Mouse (Mus musculus) CH12.LX (cell line): ENCODE data around the gene Acbd6.

Experiments used
- CHD2 ChIP-seq: IDR thresholded peaks from 2 replicates; pipeline ENCODE4 v1.6.1; 2011; ENCODE audit warnings: low read length, improper control_type of control experiment
- CTCF ChIP-seq, 2 experiments: IDR thresholded peaks in 1 of 2; conservative IDR thresholded peaks in 1 of 2; 2 replicates each; pipeline ENCODE4 v1.5.1; 2011 to 2012; ENCODE audit warnings: low read depth in 2 of 2, low read length in 2 of 2, improper control_type of control experiment in 1 of 2, inconsistent platforms in 1 of 2, mild to moderate bottlenecking in 1 of 2, moderate library complexity in 1 of 2
- E2F4 ChIP-seq: IDR thresholded peaks from 2 replicates; pipeline ENCODE4 v1.6.1; 2011; ENCODE audit warnings: low read depth, low read length, improper control_type of control experiment; ENCODE audit not compliant: insufficient replicate concordance
- ETS1 ChIP-seq: conservative IDR thresholded peaks from 2 replicates; pipeline ENCODE4 v1.6.1; 2012; ENCODE audit warnings: low read depth, mild to moderate bottlenecking, inconsistent platforms, low read length, improper control_type of control experiment, moderate library complexity
- JUND ChIP-seq: conservative IDR thresholded peaks from 2 replicates; pipeline ENCODE4 v1.6.1; 2011; ENCODE audit warnings: low read depth, low read length, improper control_type of control experiment
- MAZ ChIP-seq: IDR thresholded peaks from 2 replicates; pipeline ENCODE4 v1.6.1; 2012; ENCODE audit warnings: low read depth, mild to moderate bottlenecking, inconsistent platforms, low read length, improper control_type of control experiment, moderate library complexity
- MXI1 ChIP-seq: IDR thresholded peaks from 2 replicates; pipeline ENCODE4 v1.6.1; 2011; ENCODE audit warnings: mild to moderate bottlenecking, low read depth, low read length, improper control_type of control experiment
- POLR2A ChIP-seq: IDR thresholded peaks from 2 replicates; pipeline ENCODE4 v1.6.1; 2011; ENCODE audit warnings: low read depth, mild to moderate bottlenecking, improper control_type of control experiment, low read length
- POLR2AphosphoS2 ChIP-seq: IDR thresholded peaks from 2 replicates; pipeline ENCODE4 v1.6.1; 2011; ENCODE audit warnings: low read depth, low read length, improper control_type of control experiment
- RCOR1 ChIP-seq: conservative IDR thresholded peaks from 2 replicates; pipeline ENCODE4 v1.6.1; 2012; ENCODE audit warnings: low read depth, mild to moderate bottlenecking, inconsistent platforms, low read length, improper control_type of control experiment
- USF1 ChIP-seq: IDR thresholded peaks from 2 replicates; pipeline ENCODE4 v1.6.1; 2014; ENCODE audit warnings: low read depth, mild to moderate bottlenecking, inconsistent platforms, low read length, improper control_type of control experiment
- ZKSCAN1 ChIP-seq: IDR thresholded peaks from 2 replicates; pipeline ENCODE4 v1.6.1; 2012; ENCODE audit warnings: low read depth, inconsistent platforms, low read length, improper control_type of control experiment, borderline replicate concordance

DNA sequence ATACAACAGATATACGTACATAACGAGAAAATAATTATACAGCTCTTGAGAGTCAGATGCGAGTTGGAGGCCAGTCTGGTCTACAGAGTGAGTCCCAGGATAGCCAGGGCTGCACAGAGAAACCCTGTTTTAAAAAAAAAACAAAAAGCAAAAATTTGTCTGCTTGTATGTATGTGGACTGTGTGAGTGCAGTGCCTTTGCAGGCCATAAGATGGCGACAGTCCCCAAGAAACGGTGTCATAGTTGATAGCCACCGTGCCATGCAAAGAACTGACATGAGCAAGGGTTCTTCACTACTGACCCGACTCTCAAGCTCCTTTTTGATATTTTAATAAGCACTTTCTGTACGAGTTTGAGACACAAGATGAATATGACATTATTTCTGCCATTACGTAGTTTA, 10.2 kb downstream of the Acbd6 start:
- TF ChIP-seq CHD2 (no peak), MXI1 (no peak), CTCF (conservative IDR thresholded peaks at IDR 0.05 in 1 of 2, IDR thresholded peaks at IDR 0.05 in 1 of 2; ENCODE audit: low read depth in 2 of 2, low read length in 2 of 2) (peak; percentile 6 to 30; a peak in 2 of 4 replicates), ETS1 (no peak), POLR2A (no peak), E2F4 (no peak), ZKSCAN1 (no peak), POLR2AphosphoS2 (no peak), MAZ (no peak), JUND (no peak), USF1 (no peak), RCOR1 (no peak)
